Mouse (Mus musculus): Measurements from ENCODE around the gene Plekha6.
"Not testable (repeated sequence)": the region's sequence is repeated elsewhere in the genome, so short reads cannot be mapped to it uniquely, and the experiment has no call there.

Gene Plekha6

DNA sequence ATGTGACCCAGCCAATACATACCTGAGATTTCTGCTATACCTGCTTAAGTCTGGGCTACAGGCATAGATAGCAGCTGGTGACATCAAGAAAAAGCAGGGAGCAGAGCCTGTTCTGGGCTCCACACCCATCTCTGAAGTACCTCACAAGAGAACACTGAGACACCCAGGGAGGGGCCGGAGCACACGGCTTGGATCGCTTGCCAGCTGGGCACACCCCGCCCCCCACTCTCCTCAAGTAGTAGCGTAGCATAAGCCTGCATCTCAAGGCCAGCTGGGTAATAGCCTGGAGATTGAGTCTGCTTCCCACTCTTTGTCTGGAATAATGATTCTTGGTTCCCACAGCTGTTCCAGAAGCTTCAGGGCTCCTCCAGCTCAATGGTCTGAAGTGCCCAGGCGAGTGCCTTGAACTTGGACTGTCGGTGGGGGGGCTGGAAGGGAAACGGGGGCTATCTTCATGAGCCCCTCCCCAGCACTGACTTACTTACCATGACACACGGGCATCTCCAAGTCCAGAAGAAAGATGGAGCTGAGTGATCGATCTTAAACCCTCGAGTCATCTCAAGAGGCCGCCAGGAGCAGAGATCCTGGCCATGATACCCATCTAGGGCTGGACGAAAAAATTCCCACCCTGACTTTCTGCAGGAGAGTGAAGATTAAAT, 157.4 kb downstream of the Plekha6 start, which contains the start of gene Kiss1:
Kiss1 (plus strand) TSS at position 609 of the 659 bp plus-strand sequence.
- no peak for DNase-seq (ENCODE audit: low spot score in 2 of 2)

DNA sequence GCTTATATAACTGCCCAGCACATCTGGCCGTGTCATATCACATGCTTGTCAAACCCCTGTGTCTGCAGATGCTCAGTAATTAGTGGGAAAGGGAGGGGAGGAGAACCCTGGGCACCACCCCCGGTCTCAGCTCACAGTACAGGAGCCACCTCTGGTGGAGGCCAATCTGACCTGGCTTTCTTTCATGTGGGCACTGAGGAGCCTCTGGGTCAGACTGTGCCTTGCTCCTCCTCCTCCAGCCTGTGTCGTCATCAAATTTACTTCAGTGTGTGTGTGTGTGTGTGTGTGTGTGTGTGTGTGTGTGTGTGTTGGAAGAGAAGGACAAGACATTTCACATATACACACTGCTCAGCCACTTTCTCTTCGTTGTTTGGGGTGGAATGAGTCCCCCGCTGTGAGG, 159.3 kb downstream of the Plekha6 start:
- DNase-seq (ENCODE audit: low spot score in 2 of 2): no peak

DNA sequence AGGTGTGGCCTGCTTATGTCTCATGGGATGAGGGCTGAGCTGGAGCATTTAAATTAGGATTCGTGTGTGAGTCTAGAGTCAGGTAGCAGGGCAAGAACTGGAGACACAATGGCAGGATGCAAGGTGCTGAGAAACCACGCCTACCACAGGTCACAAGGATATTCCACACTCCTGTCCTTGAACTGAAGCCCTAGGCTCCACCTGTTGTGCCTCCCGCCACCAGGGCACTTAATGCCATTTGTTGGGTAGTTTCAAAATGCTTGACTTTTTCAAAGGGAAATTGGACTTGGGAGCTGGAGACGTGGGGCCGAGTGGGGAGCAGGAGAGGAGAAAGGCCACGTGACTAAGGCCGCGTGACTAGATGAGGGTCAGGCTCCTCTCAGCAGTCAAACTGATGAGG, 161.9 kb downstream of the Plekha6 start:
- DNase-seq (ENCODE audit: low spot score in 2 of 2): no peak

DNA sequence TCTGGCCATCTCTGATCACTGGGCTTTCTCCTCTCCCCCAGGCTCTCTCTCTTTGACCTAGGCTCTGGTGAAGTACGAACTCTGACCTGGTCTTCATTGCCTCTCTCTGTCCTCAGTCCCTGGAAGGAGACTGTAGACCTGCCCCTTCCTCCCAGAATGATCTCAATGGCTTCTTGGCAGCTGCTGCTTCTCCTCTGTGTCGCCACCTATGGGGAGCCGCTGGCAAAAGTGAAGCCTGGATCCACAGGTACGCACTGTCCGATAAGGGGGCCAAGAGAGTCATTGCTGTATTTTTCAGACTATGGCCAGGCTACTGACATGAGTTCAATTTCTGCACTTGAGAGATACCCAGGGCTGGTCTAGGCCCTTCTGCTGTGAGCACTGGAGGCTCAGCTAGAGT, 163.1 kb downstream of the Plekha6 start:
- no peak for DNase-seq (ENCODE audit: low spot score in 2 of 2)

DNA sequence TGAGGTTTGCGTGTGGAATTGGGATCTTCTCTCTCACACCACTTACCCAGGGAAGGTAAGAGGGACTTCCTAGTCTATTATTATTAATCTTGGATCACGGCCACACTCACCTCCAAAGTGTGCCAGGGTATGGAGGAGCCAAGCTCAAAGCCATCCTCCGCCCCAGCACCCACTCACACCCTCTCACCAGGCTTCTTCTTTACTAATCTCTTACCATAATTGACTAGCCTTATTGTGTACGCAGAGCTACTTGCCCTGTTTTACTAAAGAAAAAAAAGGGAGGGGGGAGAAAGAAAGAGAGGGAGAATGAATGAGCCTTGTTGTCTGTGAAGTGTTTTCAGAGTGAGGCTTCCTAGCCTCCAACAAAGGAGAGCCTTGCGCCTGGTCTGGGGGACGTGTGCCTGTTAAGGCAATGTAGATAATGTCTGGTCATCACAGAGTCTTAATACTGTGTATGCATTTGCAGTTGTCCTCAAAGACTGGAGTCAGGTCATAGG, 164.3 kb downstream of the Plekha6 start:
- no peak for DNase-seq (ENCODE audit: low spot score in 2 of 2)

DNA sequence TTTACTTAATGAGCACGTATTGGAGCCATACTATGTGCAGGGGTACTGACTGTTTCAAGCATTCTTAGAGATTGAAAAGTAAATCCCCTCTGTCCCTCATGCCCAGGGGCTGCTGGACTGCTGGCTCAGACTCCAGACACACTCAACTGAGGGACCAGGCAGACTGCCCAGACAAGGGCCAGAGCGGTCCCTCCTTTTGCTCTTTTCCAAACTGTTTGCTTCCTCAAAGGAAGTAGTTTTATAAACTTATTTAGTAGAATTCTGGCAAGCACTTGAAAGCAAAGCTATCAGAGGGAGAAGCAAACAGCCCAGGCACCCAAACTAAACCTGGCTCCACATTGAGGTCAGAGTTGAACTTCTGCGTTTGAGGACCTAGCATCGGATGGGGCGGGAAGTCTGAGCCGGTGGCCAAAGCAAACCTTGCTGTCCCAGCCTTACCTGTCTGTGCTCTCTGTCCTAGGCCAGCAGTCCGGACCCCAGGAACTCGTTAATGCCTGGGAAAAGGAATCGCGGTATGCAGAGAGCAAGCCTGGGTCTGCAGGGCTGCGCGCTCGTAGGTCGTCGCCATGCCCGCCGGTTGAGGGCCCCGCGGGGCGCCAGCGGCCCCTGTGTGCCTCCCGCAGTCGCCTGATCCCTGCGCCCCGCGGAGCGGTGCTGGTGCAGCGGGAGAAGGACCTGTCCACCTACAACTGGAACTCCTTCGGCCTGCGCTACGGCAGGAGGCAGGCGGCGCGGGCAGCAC, 165.1 kb downstream of the Plekha6 start:
- DNase-seq (ENCODE audit: low spot score in 2 of 2): no peak

DNA sequence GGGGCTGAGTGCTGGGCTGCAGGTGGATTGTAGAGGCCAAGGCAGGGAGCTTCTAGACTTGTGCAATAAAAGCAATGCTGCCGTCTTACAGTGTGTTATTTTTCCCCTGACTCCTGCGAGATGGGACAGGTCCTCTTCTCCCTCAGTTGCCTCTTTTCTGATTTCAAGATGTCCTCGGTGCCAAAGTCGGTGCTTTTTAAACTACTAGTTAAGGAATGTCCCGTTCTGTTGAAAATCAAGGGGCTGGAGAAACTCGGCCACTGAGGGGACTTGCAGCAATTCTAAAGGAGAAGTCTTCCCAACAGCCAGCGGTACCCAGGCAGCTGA, 165.6 kb downstream of the Plekha6 start:
- DNase-seq (ENCODE audit: low spot score in 2 of 2): no peak

DNA sequence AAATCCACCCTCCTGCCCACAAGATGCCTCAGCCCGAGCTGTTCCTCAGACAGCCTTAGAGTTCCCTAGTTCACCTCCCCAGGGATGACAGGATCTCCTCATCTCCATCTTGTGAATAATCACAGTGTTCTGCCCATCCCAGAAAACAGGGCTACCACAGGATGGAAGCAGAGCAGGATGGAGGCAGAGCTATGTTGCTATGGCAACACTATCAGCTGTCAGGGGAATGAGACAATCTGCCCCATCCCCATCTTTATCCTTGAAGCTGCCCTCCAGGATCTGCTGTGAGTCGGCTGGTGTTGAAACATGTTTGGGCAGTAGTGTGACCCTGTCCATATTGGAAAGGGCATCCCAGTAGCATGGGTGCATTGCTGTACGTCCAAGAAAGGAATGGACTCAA, 167.1 kb downstream of the Plekha6 start:
- no peak for DNase-seq (ENCODE audit: low spot score in 2 of 2)

DNA sequence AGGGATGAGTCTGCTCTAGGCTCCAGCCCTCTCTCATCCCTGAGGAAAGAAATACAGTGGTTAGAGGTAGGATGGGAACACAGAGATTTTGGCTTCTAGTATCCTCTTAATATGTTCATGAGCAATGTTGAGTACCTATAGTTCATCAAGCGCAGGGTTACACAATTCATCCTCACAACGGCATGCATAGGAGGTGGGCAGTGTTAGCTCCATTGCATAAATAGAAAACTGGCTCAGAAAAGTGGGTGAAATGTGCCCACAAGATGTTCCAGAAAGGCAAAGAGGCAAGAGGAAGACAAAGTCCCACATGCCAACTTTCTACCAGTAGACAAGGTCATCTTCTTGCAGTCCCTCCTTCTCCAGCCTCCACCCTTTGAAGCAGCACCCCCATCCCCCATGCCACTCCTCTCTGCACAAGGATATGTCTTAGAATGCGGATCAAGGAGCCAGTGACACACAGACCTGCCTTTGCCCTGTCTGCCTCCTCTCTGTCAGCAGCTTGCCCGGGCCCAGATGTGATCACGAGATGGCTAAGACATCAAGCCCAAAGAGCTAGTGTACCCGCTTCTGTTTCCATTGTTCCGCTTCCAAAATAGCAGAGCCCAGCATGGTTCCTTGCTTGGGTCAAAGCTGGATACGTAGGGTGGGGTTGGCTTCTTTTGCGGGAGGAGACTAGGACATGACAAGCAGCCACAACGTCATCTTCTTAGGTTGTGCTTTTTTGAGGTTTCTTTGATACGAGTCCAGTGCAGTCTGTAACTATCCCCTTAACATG, 168.8 kb downstream of the Plekha6 start:
- DNase-seq (ENCODE audit: low spot score in 2 of 2): no peak

DNA sequence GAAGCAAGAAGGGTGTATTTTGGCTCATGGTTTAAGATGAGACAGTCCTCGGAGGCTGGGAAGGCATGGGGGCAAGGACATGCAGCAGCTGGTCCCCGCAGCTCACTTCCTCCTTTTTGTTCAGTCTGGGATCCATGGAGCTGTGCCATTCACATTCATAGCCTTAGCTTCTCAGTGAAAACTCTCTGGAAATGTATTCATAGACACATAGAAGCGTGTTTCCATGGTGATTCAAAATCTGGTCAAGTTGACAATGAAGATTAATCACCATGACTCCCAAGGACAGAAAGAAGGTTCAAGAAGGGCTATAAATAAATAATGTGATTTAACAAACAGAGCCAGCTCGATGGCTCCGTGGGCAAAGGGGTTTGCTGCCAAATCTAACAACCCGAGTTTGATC, 169.9 kb downstream of the Plekha6 start:
- no peak for DNase-seq (ENCODE audit: low spot score in 2 of 2)

DNA sequence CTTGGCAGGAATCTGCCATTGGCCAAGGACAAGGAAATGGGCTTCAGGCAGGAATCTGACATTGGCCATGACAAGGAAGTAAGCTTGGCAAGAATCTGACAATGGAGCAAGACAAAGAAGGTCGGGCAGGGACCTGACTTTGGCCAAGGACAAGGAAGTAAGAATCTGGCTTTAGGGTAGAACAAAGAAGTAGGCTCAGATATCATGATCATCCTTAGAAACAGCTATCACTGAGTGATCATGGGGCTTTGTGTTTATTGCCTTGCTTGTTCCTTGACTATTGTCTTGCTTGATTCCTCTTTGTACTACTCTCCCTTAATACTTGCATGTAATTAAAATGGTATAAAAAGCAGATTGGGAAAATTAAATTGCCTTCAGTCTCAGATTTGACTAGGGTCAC, 176.4 kb downstream of the Plekha6 start:
- not testable (repeated sequence) for DNase-seq (ENCODE audit: low spot score in 2 of 2)

DNA sequence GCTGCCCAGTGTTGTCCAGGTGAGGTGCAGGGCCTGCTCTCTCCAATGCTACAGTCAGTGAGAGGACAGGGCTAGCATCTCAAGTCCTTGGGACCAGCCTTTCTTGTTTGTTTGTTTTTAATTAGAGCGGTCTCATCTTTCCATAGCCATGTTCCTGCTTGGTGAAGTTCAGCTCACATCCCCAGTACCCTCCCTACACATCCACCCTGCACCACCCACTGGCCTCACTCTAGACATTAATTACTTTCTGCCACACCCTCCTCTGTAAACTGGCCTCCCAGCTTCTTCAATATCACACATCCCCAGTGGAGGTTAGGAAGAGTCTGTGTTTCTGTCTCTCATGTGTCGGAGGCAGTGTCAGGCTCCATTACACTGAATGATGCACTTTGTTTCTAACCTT, 180.3 kb downstream of the Plekha6 start:
- DNase-seq (ENCODE audit: low spot score in 2 of 2): no peak

DNA sequence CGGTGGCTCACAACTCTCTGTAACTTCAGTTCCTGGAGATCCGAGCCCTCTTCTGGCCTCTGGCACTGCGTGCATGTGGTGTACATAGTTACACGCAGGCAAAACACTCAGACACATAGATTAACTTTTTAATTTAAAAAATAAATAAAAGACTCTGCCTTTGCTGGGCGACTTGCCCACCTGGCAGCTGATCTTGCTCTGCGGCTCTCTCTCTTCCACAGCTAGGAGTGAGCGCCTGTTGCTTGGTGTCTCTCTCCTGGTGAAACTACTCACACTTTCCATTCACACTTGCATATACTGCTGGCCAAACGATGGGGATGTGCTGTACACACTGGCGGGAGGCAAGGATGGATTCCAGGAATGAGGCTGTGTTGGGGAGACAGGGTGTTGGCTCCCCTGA, 182.5 kb downstream of the Plekha6 start:
- no peak for DNase-seq (ENCODE audit: low spot score in 2 of 2)

DNA sequence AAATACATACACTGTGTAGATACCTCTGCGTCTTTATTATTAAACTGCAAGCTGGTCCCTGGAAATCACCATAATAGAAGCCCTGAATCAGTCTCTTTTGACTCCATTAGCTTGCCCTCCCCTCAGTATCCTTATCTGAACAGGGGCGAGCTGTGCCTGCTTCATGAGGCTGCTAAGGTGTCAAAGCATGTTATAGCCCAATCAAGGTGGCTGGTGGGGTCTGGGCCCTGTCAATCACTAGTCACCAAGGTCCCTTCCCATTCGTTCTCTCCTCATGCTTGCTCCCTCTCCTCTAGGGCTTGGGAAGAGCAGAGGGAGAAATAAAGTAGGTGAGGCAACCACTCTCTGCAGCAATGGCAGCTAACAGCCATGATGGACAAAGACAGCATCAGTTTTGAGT, 183.2 kb downstream of the Plekha6 start:
- DNase-seq (ENCODE audit: low spot score in 2 of 2): no peak

DNA sequence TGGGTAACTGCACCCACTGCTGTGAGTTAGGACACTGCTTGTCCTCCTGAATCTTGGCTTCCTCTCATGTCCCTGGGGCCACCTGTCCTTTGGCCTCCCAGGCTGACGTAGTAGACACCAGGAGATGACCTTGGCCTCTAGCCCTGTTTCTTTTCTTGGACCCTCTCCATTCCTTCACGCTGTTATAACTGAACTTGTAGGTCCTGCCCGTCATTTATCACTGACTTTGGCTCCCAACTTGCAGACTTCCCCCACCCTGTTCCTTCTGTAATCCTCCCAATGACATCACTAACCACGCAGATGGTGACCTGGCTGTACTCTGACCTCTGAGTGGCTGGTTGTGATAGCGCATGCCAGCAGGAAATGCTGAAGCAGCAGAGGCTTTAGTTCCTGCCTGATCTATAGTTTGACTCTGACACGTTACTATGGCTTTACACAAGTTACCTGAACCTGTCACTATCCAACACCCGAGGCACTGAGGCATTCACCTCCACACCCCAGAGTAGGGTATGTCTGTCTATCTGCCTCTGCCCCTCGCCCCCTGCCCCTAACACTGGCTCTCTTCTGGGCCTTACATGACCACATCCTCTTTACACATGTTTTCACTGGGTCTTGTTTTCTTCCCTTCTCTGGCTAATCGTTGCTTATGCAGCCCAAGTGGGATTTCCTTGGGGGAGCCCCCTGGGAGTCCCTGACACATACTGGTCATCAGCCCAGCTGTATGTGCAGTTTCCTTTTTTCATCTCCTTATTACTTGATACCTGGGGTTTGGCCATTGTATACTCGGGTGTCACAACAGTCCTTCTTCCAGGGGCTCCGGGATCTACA, 183.9 kb downstream of the Plekha6 start:
- no peak for DNase-seq (ENCODE audit: low spot score in 2 of 2)

DNA sequence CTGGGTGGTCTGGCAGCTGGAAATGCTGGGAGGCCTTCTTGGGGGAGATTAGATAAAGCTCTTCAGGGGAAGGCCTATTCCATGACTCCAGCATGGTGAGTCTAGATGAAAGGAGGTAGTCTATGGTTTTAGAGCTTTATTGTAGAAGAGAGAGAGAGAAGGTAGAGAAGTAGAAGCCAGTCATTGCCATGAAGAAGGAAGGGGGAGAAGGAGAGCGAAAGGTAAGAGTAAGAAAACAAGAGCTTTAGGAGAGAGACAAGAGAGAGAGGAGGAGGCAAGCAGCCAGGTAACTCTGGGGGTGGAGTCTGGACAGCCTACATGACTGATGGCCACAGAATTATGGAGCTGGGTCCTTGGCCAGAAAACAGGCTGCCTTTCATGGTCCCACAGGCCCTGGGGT, 186.2 kb downstream of the Plekha6 start, which contains the start of gene Ren1:
Ren1 (plus strand) TSS at position 301 of the 400 bp plus-strand sequence.
- DNase-seq (ENCODE audit: low spot score in 2 of 2): no peak

DNA sequence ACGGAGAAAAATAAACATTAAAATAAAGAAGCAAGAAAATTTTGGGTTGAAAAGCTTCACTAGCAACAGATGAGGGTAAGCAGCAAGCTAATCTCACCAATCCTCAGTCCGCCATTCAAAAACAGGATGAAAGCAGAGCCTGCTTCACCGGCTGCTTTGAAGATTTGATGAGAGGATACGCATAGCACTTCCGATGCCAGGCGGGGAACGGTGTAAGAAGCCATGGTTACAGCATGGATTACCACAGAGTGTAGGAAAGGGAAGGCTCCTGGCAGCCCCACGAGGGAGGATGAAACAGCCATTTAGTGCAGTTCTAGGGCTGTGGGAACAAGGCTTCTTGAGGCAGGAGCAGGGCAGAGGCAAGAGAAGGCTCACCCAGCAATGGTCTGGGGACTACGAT, 187.8 kb downstream of the Plekha6 start:
- DNase-seq (ENCODE audit: low spot score in 2 of 2): no peak
